Comparison of ENCODE assay signal across 11 mouse cellular contexts in the genomic region with DNA sequence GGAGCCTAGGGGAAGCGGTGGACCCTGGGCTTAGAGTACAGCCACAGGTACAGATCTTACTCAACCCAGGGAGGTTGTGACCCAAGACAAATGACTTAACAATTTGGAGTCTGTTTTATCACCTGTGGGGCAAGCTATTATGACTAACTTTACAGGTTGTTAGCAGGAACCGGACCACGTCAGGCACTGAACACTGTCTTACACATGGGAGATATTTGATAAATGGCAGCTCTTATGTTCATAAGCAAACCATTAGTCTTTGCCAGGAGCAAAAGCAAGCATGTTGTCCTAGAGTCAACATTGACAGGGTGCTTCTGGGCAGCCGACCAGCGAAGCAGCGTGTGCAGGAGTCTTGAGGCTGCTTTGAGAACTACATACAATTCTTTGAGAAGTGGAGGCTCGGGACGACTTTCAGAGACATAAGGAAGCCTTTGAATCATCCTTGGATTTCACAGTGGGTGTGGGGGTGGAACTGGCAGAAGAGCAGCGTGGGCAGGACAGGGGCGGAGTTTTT. TPM values are rescaled to one million over a fixed set of nuclear protein-coding genes. Genes with fewer than 3 reads are reported as not detected.
DNase-seq lines count a peak whose midpoint lies in the region; ATAC-seq lines count a peak whose summit lies in the region.
"Had no signal": no experiment of that assay in that cellular context is flagged by ENCODE, and none has a peak within 500 bp of the region (broad histone marks: within the 10 kb centered on the region; RNA-seq: fewer than 3 reads in every experiment).

No protein-coding gene starts in this region.

- no peak overlapping the region for H3K9ac ChIP-seq in kidney, embryonic 15.5 days
- H3K9ac ChIP-seq: heart, embryonic 12.5 days had no signal

- H3K27ac ChIP-seq in kidney, embryonic 15.5 days = no peak overlapping the region

- no peaks in the 10 kb centered on the region for H3K27me3 ChIP-seq in kidney, embryonic 15.5 days
- H3K27me3 ChIP-seq: heart, embryonic 12.5 days had no signal

- H3K36me3 ChIP-seq in kidney, embryonic 15.5 days = peaks cover 8% of the 10 kb centered on the region; the same call in 1 of the 2 replicates

- H3K4me2 ChIP-seq in kidney, embryonic 15.5 days = no peak overlapping the region
- H3K4me2 ChIP-seq: heart, embryonic 12.5 days had no signal

- H3K4me3 ChIP-seq in kidney, embryonic 15.5 days (replicated peaks) = no peak overlapping the region
- H3K4me3 ChIP-seq: heart, embryonic 12.5 days; megakaryocyte, embryonic 14.5 days had no signal

- DNase-seq in kidney, postnatal 36 days = no peak
- DNase-seq in frontal cortex, postnatal 14 days (ENCODE audit: low spot score in 2 of 2) = peak; percentile 38 to 42
- peak; percentile 50 to 81 for DNase-seq in left cerebral cortex, adult 9 months (ENCODE audit: low spot score in 2 of 2)
- peak; percentile 77 for DNase-seq in right cerebral cortex, adult 2 months (ENCODE audit: low spot score in 2 of 2)
- DNase-seq in ovary, postnatal 14 days (ENCODE audit: low spot score) = no peak
- no peak for DNase-seq in natural killer cell, adult 2 months (ENCODE audit: low spot score in 2 of 2)
- DNase-seq in gastrocnemius, postnatal 36 days = no peak
- DNase-seq: kidney, adult 18-20 months had no signal

- 0 out of 2 replicates have a peak, but pooled peaks have one; percentile 30 for ATAC-seq in kidney, embryonic 15.5 days (replicated peaks; ENCODE audit: low FRiP score)

- WGBS in kidney, embryonic 15.5 days = 40% methylated on average over 10 of the region's 10 CpGs

- no peaks in the 10 kb centered on the region for H3K9me3 ChIP-seq in kidney, embryonic 15.5 days (replicated peaks)
- H3K9me3 ChIP-seq: heart, embryonic 12.5 days; megakaryocyte, embryonic 14.5 days had no signal

- intact Hi-C loops in gastrocnemius, postnatal 36 days (cut with DNase I) = no loop called here

- H3K4me1 ChIP-seq in kidney, embryonic 15.5 days = peaks cover 46% of the 10 kb centered on the region

RNA-seq across cellular contexts. Expression of gene Tgoln1, which starts 33.6 kb away (rescaled TPM):
- 37.5 and 39.5 TPM in 2 replicates for polyA plus RNA-seq in kidney, embryonic 15.5 days (2015; fragmentation: Nextera tagmentation; extraction: Ambion mirVana)
- 10 to 100 TPM; 21.8 to 22.1 TPM for total RNA-seq in gastrocnemius, postnatal 36 days (2021)

RNA-seq across cellular contexts. Expression of gene Retsat, which starts 52.1 kb away (rescaled TPM):
- 22.1 and 24.6 TPM in 2 replicates for polyA plus RNA-seq in kidney, embryonic 15.5 days (2015; fragmentation: Nextera tagmentation; extraction: Ambion mirVana)
- 10 to 100 TPM; 70.2 to 71.6 TPM for total RNA-seq in gastrocnemius, postnatal 36 days (2021)

RNA-seq across cellular contexts. Expression of gene Elmod3, which starts 52.2 kb away (rescaled TPM):
- polyA plus RNA-seq in kidney, embryonic 15.5 days (2015; fragmentation: Nextera tagmentation; extraction: Ambion mirVana) = 14.6 and 16.8 TPM in 2 replicates
- total RNA-seq in gastrocnemius, postnatal 36 days (2021) = 1 to 10 TPM; 6.1 to 9.5 TPM

Comparison
In these comparisons a context has a peak if more than half of its experiments do, and no peak if none do; other contexts are left out.
1. DNase-seq: peak in frontal cortex, postnatal 14 days (2 of 2), left cerebral cortex, adult 9 months (2 of 2) and right cerebral cortex, adult 2 months (2 of 2); none in kidney, postnatal 36 days (0 of 2), ovary, postnatal 14 days (single experiment), natural killer cell, adult 2 months (0 of 2) and gastrocnemius, postnatal 36 days (0 of 2).